Mouse (Mus musculus): ENCODE results near the gene Pik3c2b. TPM values are rescaled to one million over a fixed set of nuclear protein-coding genes. Genes with fewer than 3 reads are reported as not detected.

The Pik3c2b gene
- polyA plus RNA-seq (2012) = not detected in 2 replicates

- TF ChIP-seq GATA1 (IDR thresholded peaks at IDR 0.05; ENCODE audit: low read length) = no peak
Measured at GRCm38 (mm10) chr1:133045011-133045860, at the start of gene Pik3c2b. TSS of gene Pik3c2b (plus strand) at chr1:133045667.

DNA sequence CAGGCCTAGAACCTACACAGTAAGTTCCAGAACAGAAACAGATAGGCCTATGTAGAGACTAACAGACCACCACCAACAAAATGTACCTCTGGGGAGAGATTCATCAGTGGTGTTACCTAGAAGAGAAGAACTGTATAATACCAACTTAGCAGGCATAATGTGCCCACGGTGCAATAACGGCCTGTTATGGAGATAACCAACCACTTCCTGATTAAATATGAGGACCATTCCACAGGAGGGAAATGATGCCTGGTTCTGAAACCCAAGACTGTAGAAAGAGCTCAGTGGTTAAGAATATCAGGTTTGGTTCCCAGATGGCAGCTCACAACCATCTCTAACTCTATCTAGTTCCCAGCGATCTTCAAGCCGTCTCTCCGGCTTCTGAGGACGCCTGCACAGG, 45.1 kb upstream of the Pik3c2b start:
- TF ChIP-seq GATA1 (IDR thresholded peaks at IDR 0.05; ENCODE audit: low read length) = no peak

DNA sequence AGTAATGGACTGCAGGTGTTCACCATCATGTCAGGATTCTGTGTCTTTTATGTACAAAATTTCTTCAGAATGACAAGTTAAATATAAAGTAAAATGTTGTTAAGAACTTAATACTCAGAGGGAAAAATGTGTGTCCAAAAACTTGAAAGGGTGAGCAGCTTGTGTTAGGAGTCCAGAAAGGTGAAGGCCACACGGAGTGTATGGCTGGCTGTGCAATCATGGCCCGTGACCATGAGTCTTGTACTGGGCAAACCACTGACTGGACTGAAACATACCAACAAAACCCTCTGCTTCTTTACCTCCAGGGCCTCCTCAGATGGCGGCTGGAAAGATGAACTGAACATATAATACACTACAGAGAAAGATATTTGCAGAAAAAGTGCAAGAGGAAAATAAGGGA, 38.9 kb upstream of the Pik3c2b start:
- no peak for TF ChIP-seq GATA1 (IDR thresholded peaks at IDR 0.05; ENCODE audit: low read length)

- no peak for TF ChIP-seq GATA1 (IDR thresholded peaks at IDR 0.05; ENCODE audit: low read length)
Measured at GRCm38 (mm10) chr1:133011955-133012841, 33.3 kb upstream of the Pik3c2b start.

DNA sequence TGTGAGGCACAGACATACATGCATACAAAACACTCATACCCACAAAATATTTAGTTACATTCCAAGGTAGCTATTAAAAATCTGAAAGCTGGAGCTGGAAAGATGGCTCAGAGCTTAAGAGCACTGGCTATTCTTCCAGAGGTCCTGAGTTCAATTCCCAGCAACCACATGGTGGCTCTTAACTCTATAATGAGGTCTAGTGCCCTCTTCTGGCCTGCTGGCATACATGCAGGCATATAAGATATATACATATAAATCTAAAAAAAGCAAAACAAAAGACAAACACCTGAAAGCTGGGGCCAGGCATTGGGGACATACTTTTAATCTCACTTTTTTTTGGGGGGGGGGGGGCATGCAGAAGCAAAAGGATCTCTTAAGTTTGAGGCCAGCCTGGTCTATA, 32.1 kb upstream of the Pik3c2b start:
- no peak for TF ChIP-seq GATA1 (IDR thresholded peaks at IDR 0.05; ENCODE audit: low read length)

DNA sequence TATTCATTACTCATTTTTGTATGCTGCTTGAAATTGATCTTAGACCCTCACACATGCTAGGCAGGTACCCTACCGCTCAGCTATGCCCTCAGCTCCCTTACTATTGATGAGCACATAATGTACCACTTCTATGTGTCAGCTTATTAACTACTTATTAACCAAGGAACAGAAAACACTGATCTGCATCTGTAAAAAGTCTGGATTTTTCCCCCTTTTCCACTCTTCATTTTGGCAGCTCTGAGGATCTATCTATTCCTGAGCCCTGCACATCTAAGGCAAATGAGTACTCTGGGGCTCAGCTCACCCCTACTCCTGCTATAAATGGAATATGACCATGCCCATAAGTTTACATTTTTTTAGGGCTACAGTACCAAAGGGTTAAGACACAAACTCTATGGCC, 31.3 kb upstream of the Pik3c2b start:
- no peak for TF ChIP-seq GATA1 (IDR thresholded peaks at IDR 0.05; ENCODE audit: low read length)

- no peak for TF ChIP-seq GATA1 (IDR thresholded peaks at IDR 0.05; ENCODE audit: low read length)
Measured at GRCm38 (mm10) chr1:133016775-133017428, 28.6 kb upstream of the Pik3c2b start.

GRCm38 (mm10) chr1:133018580-133018979, 26.9 kb upstream of the Pik3c2b start:
- no peak for TF ChIP-seq GATA1 (IDR thresholded peaks at IDR 0.05; ENCODE audit: low read length)

- no peak for TF ChIP-seq GATA1 (IDR thresholded peaks at IDR 0.05; ENCODE audit: low read length)
Measured at GRCm38 (mm10) chr1:133019312-133019711, 26.2 kb upstream of the Pik3c2b start.

GRCm38 (mm10) chr1:133020137-133020894, 25.2 kb upstream of the Pik3c2b start:
- TF ChIP-seq GATA1 (IDR thresholded peaks at IDR 0.05; ENCODE audit: low read length) = no peak

DNA sequence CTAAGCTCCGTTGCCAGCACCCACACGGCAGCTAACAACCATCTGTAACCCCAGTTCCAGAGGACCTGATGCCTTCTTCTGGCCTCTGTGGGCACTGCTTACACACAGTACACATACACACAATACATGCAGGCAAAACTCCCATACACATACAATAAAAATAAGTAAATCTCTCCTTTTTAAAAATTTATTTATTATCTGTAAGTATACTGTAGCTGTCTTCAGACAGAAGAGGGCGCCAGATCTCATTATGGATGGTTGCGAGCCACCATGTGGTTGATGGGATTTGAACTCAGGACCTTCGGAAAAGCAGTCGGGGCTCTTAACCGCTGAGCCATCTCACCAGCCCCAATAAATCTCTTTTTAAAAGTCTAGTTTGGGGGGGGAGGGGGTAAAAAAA, 24.1 kb upstream of the Pik3c2b start:
- no peak for TF ChIP-seq GATA1 (IDR thresholded peaks at IDR 0.05; ENCODE audit: low read length)

DNA sequence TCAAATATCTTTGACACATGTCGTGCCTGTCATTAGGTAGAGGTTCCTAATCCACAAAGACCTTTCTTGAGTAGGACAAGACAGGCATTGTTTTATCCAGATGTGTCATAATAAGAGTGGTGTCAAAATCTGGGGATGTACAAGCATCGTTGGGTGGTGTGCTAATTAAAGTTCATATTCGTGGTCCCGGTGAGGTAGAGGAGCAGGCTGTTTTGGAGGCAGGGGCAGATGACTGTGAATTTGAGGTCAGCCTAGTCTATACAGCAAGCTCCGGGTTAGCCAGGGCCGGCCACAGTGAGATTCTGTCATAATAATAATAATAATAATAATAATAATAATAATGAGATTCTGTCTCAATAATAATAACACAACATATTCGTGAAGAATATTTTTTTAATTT, 21.0 kb upstream of the Pik3c2b start:
- no peak for TF ChIP-seq GATA1 (IDR thresholded peaks at IDR 0.05; ENCODE audit: low read length)

DNA sequence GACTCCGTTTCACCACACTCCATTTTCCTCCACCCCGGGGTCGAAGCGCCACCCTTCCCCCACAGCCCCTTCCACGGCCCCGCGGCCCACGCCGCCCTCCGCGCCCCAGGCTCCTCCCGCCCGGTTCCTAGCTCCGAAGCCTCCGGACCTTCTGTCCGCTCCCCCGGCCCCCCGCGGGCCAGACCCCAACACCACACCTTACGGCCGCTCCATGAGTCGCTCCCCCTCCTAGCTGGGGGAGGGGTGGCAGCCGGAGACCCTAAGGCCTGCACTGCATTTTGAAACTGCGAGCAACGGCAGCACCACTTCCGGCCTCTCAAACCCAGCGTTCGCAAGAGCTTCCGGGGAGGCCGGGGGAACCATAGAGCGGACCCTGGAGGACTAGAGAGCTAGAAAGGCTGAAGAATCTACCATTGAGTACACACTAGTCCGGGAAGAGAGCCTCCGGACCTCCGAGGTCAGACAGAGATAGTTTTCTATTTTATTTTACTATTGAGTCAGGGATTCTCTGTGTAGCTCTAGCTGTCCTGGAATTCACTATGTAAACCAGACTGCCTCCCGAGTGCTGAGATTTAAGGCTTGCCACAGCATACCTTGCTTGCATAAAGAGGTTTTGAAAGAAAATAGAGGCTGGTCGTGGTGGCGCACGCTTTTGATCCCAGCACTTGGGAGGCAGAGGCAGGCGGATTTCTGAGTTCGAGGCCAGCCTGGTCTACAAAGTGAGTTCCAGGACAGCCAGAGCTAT, 20.2 kb upstream of the Pik3c2b start:
- TF ChIP-seq GATA1 (IDR thresholded peaks at IDR 0.05; ENCODE audit: low read length) = no peak

GRCm38 (mm10) chr1:133027126-133027525, 18.3 kb upstream of the Pik3c2b start:
- TF ChIP-seq GATA1 (IDR thresholded peaks at IDR 0.05; ENCODE audit: low read length) = no peak
